Mouse (Mus musculus) kidney, postnatal 25 days (tissue): ENCODE measurements around the gene Kxd1.
"Not testable (repeated sequence)": the region's sequence is repeated elsewhere in the genome, so short reads cannot be mapped to it uniquely, and the experiment has no call there.

ENCODE experiments used
- DNase-seq, 2 experiments: peaks; one replicate each; pipeline ENCODE4 v3.0.0; 2021; ENCODE audit warnings: mixed read lengths in 2 of 2

The Kxd1 gene

DNA sequence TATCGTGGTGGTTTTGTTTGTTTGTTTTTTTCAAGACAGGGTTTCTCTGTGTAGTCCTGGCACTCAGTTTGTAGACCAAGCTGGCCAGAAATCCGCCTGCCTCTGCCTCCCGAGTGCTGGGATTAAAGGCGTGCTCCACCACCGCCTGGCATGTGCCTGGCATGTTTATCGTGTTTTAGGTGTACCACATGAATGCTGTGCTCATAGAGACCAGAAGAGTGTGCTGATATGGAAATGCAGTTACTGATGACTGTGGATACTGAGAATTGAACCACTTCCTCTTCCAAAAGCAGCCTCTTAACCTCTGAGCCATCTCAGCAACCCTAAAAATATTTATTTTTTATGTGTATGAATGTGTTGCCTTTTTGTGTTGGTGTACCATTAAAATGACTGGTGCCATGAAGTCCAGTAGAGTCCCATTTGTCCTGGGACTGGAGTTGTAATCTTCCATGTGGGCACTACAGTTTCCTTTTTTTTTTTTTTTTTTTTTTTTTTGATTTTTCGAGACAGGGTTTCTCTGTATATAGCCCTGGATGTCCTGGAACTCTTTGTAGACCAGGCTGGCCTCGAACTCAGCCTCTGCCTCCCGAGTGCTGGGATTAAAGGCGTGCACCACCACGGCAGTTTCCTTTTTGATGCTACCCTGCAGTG is 15.4 kb downstream of the Kxd1 start:
- DNase-seq, result no peak

- no peak for DNase-seq
Measured at GRCm38 (mm10) chr8:70511770-70512169, 16.0 kb downstream of the Kxd1 start.

GRCm38 (mm10) chr8:70511174-70511573 is 16.6 kb downstream of the Kxd1 start:
- not testable (repeated sequence) for DNase-seq

DNA sequence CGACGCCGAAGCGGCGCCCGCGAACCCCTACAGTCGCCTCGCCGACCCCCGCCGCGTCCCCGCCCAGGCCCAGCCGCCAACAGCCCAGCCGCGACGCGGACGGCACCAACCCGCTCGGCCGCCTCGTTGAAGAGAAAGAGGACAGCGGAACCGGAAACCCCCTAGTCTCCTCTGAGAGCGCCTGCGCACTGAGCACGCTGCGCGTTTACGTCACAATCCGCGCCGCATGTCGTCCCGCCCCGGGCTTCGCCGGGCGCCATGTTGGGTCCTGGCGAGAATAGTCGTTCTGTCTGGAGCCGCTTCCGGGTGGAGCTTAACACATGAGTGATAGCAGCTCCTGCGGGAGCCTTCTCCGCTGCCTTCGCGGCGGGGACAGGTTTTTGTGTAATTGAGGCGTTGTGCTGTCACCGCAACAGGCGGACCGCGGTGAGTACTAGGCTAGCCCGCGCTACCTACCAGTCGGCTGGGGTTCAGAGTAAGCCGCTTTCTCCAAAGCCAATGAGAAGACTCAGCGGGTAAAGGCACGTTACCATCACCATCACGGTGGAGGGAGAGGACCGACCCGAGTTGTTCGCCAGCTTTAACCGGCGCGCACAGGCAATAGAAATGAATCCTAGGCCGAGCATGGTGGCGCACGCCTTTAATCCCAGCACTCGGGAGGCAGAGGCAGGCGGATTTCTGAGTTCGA is 17.4 kb downstream of the Kxd1 start, which contains the start of gene Uba52:
TSS of gene Uba52 (minus strand) at position 574 of the 688 bp plus-strand sequence.
- DNase-seq, result peak; percentile 97 to 98

DNA sequence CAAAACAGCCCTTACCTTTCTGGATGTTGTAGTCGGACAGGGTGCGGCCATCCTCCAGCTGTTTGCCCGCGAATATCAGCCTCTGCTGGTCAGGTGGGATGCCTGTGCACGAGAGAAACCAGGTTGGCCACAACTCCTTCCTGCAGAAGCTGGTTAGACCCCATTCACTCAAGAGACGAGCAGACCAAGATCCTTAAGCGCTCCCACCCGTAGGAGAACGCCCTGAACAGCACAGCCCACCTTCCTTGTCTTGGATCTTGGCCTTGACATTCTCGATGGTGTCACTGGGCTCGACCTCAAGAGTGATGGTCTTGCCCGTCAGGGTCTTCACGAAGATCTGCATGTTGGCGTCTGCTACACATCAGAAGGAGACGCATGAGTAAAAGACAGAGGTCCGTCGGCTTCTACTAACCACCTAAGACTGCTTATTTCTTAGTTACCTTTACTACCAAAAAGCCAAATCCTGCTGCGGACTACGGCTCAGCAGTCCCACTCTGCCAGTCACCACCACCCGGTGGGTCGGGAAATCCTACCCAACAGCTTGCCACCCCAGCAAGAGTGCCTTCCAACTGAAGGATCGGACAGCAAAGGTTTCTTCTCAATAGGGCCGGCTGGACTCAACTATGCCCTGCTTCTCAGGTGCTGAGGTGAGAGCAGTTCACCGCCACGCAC is 18.3 kb downstream of the Kxd1 start:
- DNase-seq, result peak in 1 of 2 experiments; percentile 40

GRCm38 (mm10) chr8:70507027-70507393 is 20.7 kb downstream of the Kxd1 start:
- peak in 1 of 2 experiments; percentile 37 for DNase-seq

- DNase-seq, result peak; percentile 97 to 99
Measured at GRCm38 (mm10) chr8:70506328-70507026, 21.3 kb downstream of the Kxd1 start, which contains the start of gene Rex1bd. Rex1bd (minus strand) TSS chr8:70506752.

DNA sequence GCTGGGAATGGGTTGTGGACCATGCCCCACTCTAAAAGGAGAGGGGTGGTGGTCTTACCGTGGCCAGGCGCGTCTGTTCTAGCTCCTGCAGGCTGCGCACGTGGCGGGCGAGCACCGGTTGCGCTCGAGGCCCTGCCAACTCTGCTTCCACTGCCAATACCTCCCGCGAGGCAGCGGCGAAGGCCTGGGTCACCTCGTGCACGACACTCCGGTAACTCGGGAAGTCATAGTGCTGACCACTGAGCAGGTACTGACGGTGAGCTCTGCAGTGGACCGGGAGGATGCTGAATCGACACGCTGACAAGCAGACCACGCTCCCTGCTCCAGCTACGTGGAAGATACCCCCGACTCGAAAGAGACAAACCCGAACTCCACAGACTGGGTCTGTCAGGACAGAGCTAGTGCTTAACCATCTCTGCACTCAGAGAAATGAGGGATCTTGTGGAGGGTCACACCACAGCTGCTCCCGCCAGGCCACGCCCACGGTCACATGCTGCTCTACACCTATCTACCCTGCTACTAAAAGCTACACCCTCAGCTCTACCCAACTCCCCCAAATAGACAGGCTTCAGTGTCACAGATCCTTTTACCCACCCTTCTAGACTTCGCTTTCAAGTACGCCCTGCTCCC is 21.9 kb downstream of the Kxd1 start:
- peak in 1 of 2 experiments; percentile 56 for DNase-seq

- peak; percentile 70 to 89 for DNase-seq
Measured at GRCm38 (mm10) chr8:70504851-70505250, 22.9 kb downstream of the Kxd1 start.

- peak; percentile 75 to 83 for DNase-seq
Measured at GRCm38 (mm10) chr8:70504291-70504716, 23.5 kb downstream of the Kxd1 start.

DNA sequence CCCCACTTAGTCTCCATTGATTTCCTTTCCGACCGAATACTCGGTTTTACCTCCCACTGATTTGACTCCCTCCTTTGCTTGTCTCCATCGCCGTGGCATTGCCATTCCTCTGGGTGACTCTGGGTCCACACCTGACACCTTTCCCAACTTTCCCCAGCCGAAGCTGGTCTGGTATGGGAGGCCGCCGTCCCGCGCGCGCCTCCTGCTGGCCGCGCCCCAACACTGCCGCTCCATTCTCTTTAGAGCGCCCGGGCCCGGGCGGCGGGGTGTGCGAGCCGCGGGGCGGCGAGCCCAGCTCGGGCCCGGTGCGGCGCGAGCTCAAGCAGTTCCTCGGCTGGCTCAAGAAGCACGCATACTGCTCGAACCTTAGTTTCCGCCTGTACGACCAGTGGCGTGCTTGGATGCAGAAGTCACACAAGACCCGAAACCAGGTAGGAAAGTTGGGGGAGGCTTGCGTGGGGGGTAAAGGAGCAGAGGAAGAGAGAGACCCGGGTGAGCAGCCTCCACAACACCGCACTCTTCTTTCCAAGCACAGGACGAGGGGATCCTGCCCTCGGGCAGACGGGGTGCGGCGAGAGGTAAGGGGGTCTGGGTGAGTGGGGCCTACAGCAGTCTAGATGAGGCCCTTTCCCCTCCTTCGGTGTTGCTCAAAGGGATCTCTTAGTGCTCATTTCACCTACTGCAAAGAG is 24.6 kb downstream of the Kxd1 start:
- DNase-seq, result peak; percentile 74 to 78

DNA sequence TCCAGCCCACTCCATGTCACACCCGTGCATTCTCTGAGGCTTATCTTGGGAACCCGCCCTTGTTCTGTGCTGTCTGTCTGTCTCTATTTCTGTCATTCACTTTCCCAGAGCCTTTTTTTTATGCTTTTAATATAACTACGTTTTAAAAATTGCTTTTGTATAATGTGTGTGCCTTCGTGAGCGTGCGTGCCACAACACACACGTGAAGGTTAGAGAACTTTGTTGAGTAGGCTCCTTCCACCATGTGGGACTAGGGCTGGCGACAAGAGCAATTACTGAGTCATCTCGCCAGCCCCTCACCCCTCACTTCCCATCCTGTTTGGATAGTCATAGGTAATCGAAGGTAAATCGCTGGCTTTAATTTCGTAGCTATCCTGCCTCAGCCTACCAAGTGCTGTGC is 25.2 kb downstream of the Kxd1 start:
- DNase-seq, result no peak

DNA sequence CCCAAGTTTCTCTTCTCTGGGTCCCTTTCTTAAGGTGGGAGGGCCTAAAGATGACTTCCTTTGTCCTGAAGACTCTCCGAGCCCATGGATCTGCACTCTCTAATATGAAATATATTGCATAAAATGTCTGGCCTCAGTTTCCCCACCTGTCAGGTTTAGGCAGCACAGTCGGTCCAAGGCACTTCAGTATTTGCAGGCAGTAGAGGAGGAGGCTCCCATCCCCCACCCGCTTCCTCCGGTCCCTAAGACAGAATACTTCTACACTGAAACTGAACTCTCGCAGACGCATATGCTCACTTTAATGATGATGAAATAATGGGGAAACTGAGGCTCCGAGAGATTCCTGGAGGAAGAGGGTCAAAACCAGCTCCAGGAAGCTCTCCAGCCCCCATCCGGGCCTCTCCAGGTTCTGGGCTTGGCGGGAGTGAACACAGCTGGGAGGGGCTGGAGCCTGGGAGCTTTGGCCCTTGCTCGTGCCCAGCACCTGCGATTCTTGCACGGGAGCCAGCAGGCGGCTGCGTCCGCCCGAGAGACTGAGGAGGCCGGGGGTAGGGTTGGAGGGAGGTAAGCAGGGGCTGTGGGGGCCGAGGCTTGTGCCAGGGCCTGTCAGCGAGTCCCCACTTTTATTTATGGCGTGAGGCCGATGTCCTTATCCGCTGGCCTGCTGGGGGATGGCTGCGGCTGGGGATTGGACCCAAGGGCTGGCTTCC is 25.8 kb downstream of the Kxd1 start:
- peak in 1 of 2 experiments; percentile 46 for DNase-seq

GRCm38 (mm10) chr8:70500386-70501301 is 27.1 kb downstream of the Kxd1 start:
- peak; percentile 41 to 63 for DNase-seq

GRCm38 (mm10) chr8:70495771-70496062 is 32.0 kb downstream of the Kxd1 start:
- DNase-seq, result no peak

DNA sequence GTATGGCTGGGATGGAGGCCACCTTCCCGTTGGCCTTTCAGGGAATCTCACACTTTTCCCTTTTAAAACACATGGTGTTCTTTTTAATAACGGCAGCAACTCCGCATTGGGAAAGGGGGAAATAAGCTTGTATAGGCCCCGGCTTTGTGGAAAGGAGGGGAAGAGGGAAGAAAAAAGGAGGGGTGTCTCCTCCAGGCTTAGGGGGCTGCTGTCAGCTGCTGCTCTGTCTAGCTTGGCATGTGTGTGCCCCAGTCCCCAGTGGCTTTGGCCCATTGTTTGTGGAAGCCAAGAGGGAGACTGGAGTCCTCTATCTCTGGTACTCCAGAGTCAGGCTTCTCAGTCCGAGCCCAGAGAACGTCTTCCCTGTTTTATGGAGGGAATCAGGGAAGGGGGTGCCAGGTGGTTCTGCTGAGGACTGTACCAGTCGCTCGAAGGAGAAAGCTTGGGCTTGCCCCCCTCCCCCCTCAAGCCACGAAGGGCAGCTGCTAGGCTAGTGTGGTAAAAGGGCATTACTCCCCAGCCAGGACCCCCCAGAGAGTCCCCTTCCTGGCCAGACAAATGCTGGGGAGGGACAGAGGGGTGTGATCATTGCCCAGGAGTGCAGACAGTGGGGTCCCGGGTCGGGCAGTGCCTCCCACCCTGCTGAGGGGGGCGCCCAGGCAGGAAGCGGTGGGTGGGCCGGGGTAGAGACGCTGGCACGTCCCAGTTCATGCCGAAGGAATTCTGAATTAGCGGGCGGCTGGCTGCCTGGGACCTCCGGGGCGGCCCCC is 32.6 kb downstream of the Kxd1 start:
- no peak for DNase-seq

DNA sequence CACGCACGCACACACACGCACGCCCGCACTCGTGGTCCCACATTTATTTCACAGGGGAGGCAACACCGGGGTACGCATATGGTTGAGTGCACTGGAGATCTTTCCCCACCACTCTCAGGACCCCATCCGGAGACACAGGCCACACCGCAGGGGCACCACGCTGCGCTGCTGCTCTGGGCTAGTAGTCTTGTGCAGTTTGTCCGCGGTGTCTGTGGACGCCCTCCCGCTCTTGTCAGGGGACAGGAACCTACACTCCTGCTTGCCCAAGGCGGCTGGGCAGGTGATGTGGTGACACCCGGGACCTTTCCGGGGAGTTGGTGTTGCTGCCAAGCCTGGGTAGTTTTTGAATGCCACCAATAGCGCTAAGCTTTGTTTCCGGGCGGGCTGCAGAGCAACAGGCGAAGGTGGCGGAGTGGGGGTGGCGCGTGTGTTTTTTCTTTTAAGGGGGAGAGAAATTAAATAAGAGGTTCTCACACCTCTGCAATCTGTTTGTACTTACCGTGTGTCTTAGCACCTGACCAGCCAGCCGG is 33.3 kb downstream of the Kxd1 start:
- no peak for DNase-seq

GRCm38 (mm10) chr8:70493692-70494415 is 33.9 kb downstream of the Kxd1 start:
- peak in 1 of 2 experiments; percentile 39 for DNase-seq
